Mouse (Mus musculus): ENCODE measurements around the gene Rnaseh2a. TPM values are rescaled to one million over a fixed set of nuclear protein-coding genes. Genes with fewer than 3 reads are reported as not detected.

The Rnaseh2a gene
- polyA plus RNA-seq, 1 experiment from 2014 or later: 47.9 TPM

GRCm38 (mm10) chr8:84996978-84997377, 27.4 kb upstream of the Rnaseh2a start:
- no peak for ATAC-seq
- peaks cover 5% of the 10 kb centered on the region; the same call in 1 of the 2 replicates for H3K4me1 ChIP-seq (ENCODE audit: control insufficient read depth, insufficient read depth, low read length)
- H3K27ac ChIP-seq (ENCODE audit: low read length): no peak overlapping the region
- H3K9me3 ChIP-seq (replicated peaks; ENCODE audit: control insufficient read depth, low read length, poor library complexity, severe bottlenecking): no peaks in the 10 kb centered on the region
- peaks cover 3% of the 10 kb centered on the region; the same call in 1 of the 2 replicates for H3K27me3 ChIP-seq (ENCODE audit: control insufficient read depth, insufficient read depth, low read depth, low read length)
- 82% methylated on average over 5 of the region's 5 CpGs for WGBS
- no peak overlapping the region for H3K9ac ChIP-seq (ENCODE audit: low read depth, low read length)
- H3K4me3 ChIP-seq (ENCODE audit: low read depth, low read length): no peak overlapping the region
- H3K36me3 ChIP-seq (ENCODE audit: control insufficient read depth, insufficient read depth, low read length): peaks cover 4% of the 10 kb centered on the region; the same call in 1 of the 2 replicates
- H3K4me2 ChIP-seq (ENCODE audit: low read length): no peak overlapping the region

- Histone ChIP-seq H3K4me3 (ENCODE audit: low read depth, low read length) (no peak overlapping the region), H3K9me3 (replicated peaks; ENCODE audit: control insufficient read depth, low read length, poor library complexity, severe bottlenecking) (no peaks in the 10 kb centered on the region), H3K4me2 (ENCODE audit: low read length) (no peak overlapping the region), H3K4me1 (ENCODE audit: control insufficient read depth, insufficient read depth, low read length) (peaks cover 11% of the 10 kb centered on the region), H3K36me3 (ENCODE audit: control insufficient read depth, insufficient read depth, low read length) (0 out of 2 replicates have a peak, but pooled peaks cover 4% of the 10 kb centered on the region), H3K9ac (ENCODE audit: low read depth, low read length) (no peak overlapping the region; the same call in 1 of the 2 replicates), H3K27ac (ENCODE audit: low read length) (no peak overlapping the region), H3K27me3 (ENCODE audit: control insufficient read depth, insufficient read depth, low read depth, low read length) (peaks cover 3% of the 10 kb centered on the region; the same call in 1 of the 2 replicates)
- no peak for ATAC-seq
- 21% methylated on average over 25 of the region's 25 CpGs for WGBS
These were observed 26.1 kb upstream of the Rnaseh2a start for GRCm38 (mm10) chr8:84995680-84996079.

GRCm38 (mm10) chr8:84994375-84994774, 24.8 kb upstream of the Rnaseh2a start:
- H3K36me3 ChIP-seq (ENCODE audit: control insufficient read depth, insufficient read depth, low read length): 0 out of 2 replicates have a peak, but pooled peaks cover 4% of the 10 kb centered on the region
- no peak overlapping the region for H3K4me2 ChIP-seq (ENCODE audit: low read length)
- H3K27me3 ChIP-seq (ENCODE audit: control insufficient read depth, insufficient read depth, low read depth, low read length): peaks cover 3% of the 10 kb centered on the region; the same call in 1 of the 2 replicates
- no peak for ATAC-seq
- peaks cover 13% of the 10 kb centered on the region for H3K4me1 ChIP-seq (ENCODE audit: control insufficient read depth, insufficient read depth, low read length)
- no peak overlapping the region for H3K4me3 ChIP-seq (ENCODE audit: low read depth, low read length)
- 97% methylated on average over 9 of the region's 9 CpGs for WGBS
- no peak overlapping the region for H3K9ac ChIP-seq (ENCODE audit: low read depth, low read length)
- no peak overlapping the region for H3K27ac ChIP-seq (ENCODE audit: low read length)
- no peaks in the 10 kb centered on the region for H3K9me3 ChIP-seq (replicated peaks; ENCODE audit: control insufficient read depth, low read length, poor library complexity, severe bottlenecking)

- peak; percentile 54 for ATAC-seq
- H3K27ac ChIP-seq (ENCODE audit: low read length): peak overlapping the region; percentile 86
- H3K4me3 ChIP-seq (ENCODE audit: low read depth, low read length): peak overlapping the region; percentile 73
- peak overlapping the region; percentile 86 for H3K9ac ChIP-seq (ENCODE audit: low read depth, low read length)
- WGBS: 1% methylated on average over 15 of the region's 15 CpGs
- H3K9me3 ChIP-seq (replicated peaks; ENCODE audit: control insufficient read depth, low read length, poor library complexity, severe bottlenecking): no peaks in the 10 kb centered on the region
- H3K4me1 ChIP-seq (ENCODE audit: control insufficient read depth, insufficient read depth, low read length): peaks cover 17% of the 10 kb centered on the region
- peaks cover 7% of the 10 kb centered on the region; the same call in 1 of the 2 replicates for H3K27me3 ChIP-seq (ENCODE audit: control insufficient read depth, insufficient read depth, low read depth, low read length)
- 0 out of 2 replicates have a peak, but pooled peaks cover 2% of the 10 kb centered on the region for H3K36me3 ChIP-seq (ENCODE audit: control insufficient read depth, insufficient read depth, low read length)
- H3K4me2 ChIP-seq (ENCODE audit: low read length): peak overlapping the region; percentile 91
These were observed 21.3 kb upstream of the Rnaseh2a start for GRCm38 (mm10) chr8:84990836-84991235.

- H3K27ac ChIP-seq (ENCODE audit: low read length): peak within 1 kb of the TSS; percentile 86
- 0% methylated on average over 28 of the region's 28 CpGs for WGBS
- H3K27me3 ChIP-seq (ENCODE audit: control insufficient read depth, insufficient read depth, low read depth, low read length): peaks cover 7% of the 10 kb centered on the region; the same call in 1 of the 2 replicates
- peak; percentile 89 for ATAC-seq
- H3K4me2 ChIP-seq (ENCODE audit: low read length): peak within 1 kb of the TSS; percentile 91
- H3K4me1 ChIP-seq (ENCODE audit: control insufficient read depth, insufficient read depth, low read length): peaks cover 19% of the 10 kb centered on the region
- H3K9ac ChIP-seq (ENCODE audit: low read depth, low read length): peak within 1 kb of the TSS; percentile 86
- H3K9me3 ChIP-seq (replicated peaks; ENCODE audit: control insufficient read depth, low read length, poor library complexity, severe bottlenecking): no peaks in the 10 kb centered on the region
- peak within 1 kb of the TSS; percentile 73 for H3K4me3 ChIP-seq (ENCODE audit: low read depth, low read length)
- H3K36me3 ChIP-seq (ENCODE audit: control insufficient read depth, insufficient read depth, low read length): no peaks in the 10 kb centered on the region
These were observed 20.8 kb upstream of the Rnaseh2a start, which contains the start of gene Hook2 for GRCm38 (mm10) chr8:84990349-84990748. TSS of gene Hook2 (plus strand) at chr8:84990603.

GRCm38 (mm10) chr8:84989810-84990209, 20.2 kb upstream of the Rnaseh2a start:
- Histone ChIP-seq H3K4me2 (ENCODE audit: low read length) (peak overlapping the region; percentile 91), H3K9ac (ENCODE audit: low read depth, low read length) (peak overlapping the region; percentile 69), H3K4me1 (ENCODE audit: control insufficient read depth, insufficient read depth, low read length) (peaks cover 24% of the 10 kb centered on the region), H3K9me3 (replicated peaks; ENCODE audit: control insufficient read depth, low read length, poor library complexity, severe bottlenecking) (no peaks in the 10 kb centered on the region), H3K27me3 (ENCODE audit: control insufficient read depth, insufficient read depth, low read depth, low read length) (peaks cover 7% of the 10 kb centered on the region; the same call in 1 of the 2 replicates), H3K4me3 (ENCODE audit: low read depth, low read length) (peak overlapping the region; percentile 73), H3K27ac (ENCODE audit: low read length) (peak overlapping the region; percentile 81), H3K36me3 (ENCODE audit: control insufficient read depth, insufficient read depth, low read length) (no peaks in the 10 kb centered on the region)
- peak; percentile 55 for ATAC-seq
- WGBS: 0% methylated on average over 15 of the region's 15 CpGs

GRCm38 (mm10) chr8:84989311-84989731, 19.8 kb upstream of the Rnaseh2a start:
- Histone ChIP-seq H3K27ac (ENCODE audit: low read length) (no peak overlapping the region), H3K36me3 (ENCODE audit: control insufficient read depth, insufficient read depth, low read length) (no peaks in the 10 kb centered on the region), H3K4me2 (ENCODE audit: low read length) (peak overlapping the region; percentile 91), H3K9me3 (replicated peaks; ENCODE audit: control insufficient read depth, low read length, poor library complexity, severe bottlenecking) (no peaks in the 10 kb centered on the region), H3K9ac (ENCODE audit: low read depth, low read length) (peak overlapping the region; percentile 33; the same call in 1 of the 2 replicates), H3K4me1 (ENCODE audit: control insufficient read depth, insufficient read depth, low read length) (peaks cover 29% of the 10 kb centered on the region), H3K27me3 (ENCODE audit: control insufficient read depth, insufficient read depth, low read depth, low read length) (peaks cover 6% of the 10 kb centered on the region; the same call in 1 of the 2 replicates), H3K4me3 (ENCODE audit: low read depth, low read length) (peak overlapping the region; percentile 73)
- WGBS: 15% methylated on average over 15 of the region's 15 CpGs
- ATAC-seq: no peak

GRCm38 (mm10) chr8:84987903-84988302, 18.3 kb upstream of the Rnaseh2a start:
- ATAC-seq: no peak
- Histone ChIP-seq H3K27ac (ENCODE audit: low read length) (no peak overlapping the region), H3K9me3 (replicated peaks; ENCODE audit: control insufficient read depth, low read length, poor library complexity, severe bottlenecking) (no peaks in the 10 kb centered on the region), H3K4me2 (ENCODE audit: low read length) (no peak overlapping the region), H3K36me3 (ENCODE audit: control insufficient read depth, insufficient read depth, low read length) (no peaks in the 10 kb centered on the region), H3K27me3 (ENCODE audit: control insufficient read depth, insufficient read depth, low read depth, low read length) (peaks cover 4% of the 10 kb centered on the region; the same call in 1 of the 2 replicates), H3K9ac (ENCODE audit: low read depth, low read length) (no peak overlapping the region), H3K4me1 (ENCODE audit: control insufficient read depth, insufficient read depth, low read length) (peaks cover 29% of the 10 kb centered on the region), H3K4me3 (ENCODE audit: low read depth, low read length) (no peak overlapping the region)
- 70% methylated on average over 2 of the region's 2 CpGs for WGBS

GRCm38 (mm10) chr8:84987388-84987787, 17.8 kb upstream of the Rnaseh2a start:
- ATAC-seq: no peak
- Histone ChIP-seq H3K4me1 (ENCODE audit: control insufficient read depth, insufficient read depth, low read length) (peaks cover 29% of the 10 kb centered on the region), H3K9ac (ENCODE audit: low read depth, low read length) (no peak overlapping the region), H3K27ac (ENCODE audit: low read length) (no peak overlapping the region), H3K36me3 (ENCODE audit: control insufficient read depth, insufficient read depth, low read length) (no peaks in the 10 kb centered on the region), H3K27me3 (ENCODE audit: control insufficient read depth, insufficient read depth, low read depth, low read length) (peaks cover 4% of the 10 kb centered on the region; the same call in 1 of the 2 replicates), H3K4me2 (ENCODE audit: low read length) (no peak overlapping the region), H3K9me3 (replicated peaks; ENCODE audit: control insufficient read depth, low read length, poor library complexity, severe bottlenecking) (no peaks in the 10 kb centered on the region), H3K4me3 (ENCODE audit: low read depth, low read length) (no peak overlapping the region)
- 86% methylated on average over 5 of the region's 5 CpGs for WGBS

All from midbrain, embryonic 16.5 days (tissue).